Mouse (Mus musculus) frontal cortex, adult (tissue): ENCODE data around the gene Spag7.

Source experiments
- ATAC-seq: cut with Nextera tagmentation; 2 replicates; pipeline ENCODE4 v1.9.2; 2017; ENCODE audit warnings: mild to moderate bottlenecking, moderate library complexity, mixed read lengths; ENCODE audit not compliant: low TSS enrichment

The Spag7 gene

DNA sequence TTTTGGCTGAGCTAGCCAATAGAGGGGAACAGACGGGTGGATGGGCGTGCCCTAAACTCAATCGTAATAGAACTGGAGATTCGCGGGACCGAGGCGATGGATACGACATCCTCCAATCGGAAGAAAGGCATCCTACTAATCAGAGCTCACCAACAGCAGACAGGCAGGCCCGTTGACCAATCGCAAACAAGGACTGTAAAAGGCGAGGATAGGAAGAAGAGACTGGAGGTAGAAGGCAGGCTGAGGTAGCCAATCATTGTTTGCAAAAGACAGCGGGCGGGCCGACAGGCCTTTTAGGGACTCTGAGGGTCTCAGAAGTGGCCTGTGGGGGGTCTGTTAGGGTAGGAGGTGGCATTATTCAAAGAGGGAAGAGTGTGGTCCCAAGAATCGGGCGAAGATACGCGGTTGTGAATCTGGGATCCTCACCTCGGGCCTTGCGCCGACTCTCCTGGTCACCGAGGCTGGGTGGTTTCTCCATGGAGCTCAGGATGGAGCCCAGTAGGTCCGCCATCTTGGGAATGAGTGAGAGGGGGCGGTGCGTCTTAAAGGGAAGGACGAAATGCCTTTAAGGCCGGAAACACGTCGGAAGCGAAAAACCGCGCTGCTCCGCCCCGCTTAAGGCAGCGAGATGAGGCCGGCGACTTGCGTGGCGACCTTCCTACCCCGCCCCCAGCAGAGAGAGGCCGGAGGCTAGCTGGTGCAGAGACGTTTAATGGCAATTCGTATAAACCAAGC lies at the start of gene Spag7:
TSS of gene Spag7 (minus strand) at position 646 of the 735 bp plus-strand sequence.
- peak; percentile 92 for ATAC-seq

- no peak for ATAC-seq
Measured at GRCm38 (mm10) chr11:70718481-70718880, 49.3 kb upstream of the Spag7 start.

- ATAC-seq, result peak; percentile 57; the same call in 1 of the 2 replicates
Measured at GRCm38 (mm10) chr11:70715832-70716231, 46.6 kb upstream of the Spag7 start.

GRCm38 (mm10) chr11:70713222-70713621 lies 44.0 kb upstream of the Spag7 start:
- ATAC-seq, result no peak

DNA sequence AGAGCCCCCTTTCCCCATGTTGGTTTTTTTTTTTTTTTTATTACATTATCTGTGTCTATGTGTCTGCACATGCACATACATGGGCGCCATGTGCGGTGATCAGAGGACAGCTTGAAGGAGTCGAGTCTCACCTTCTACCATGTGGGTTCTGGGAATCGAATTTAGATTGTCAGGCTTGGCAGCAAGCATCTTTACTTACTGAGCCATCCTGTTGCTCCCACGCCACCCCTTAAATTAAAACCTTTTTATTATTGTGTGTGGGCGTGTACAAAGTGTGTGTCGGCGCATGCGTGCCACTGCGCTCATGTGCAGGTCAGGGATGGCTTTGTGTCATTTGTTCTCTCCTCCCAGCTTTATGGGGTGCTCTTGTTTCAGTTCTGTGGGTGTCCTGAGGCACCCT lies 41.8 kb upstream of the Spag7 start:
- ATAC-seq, result peak; percentile 38; the same call in 1 of the 2 replicates

DNA sequence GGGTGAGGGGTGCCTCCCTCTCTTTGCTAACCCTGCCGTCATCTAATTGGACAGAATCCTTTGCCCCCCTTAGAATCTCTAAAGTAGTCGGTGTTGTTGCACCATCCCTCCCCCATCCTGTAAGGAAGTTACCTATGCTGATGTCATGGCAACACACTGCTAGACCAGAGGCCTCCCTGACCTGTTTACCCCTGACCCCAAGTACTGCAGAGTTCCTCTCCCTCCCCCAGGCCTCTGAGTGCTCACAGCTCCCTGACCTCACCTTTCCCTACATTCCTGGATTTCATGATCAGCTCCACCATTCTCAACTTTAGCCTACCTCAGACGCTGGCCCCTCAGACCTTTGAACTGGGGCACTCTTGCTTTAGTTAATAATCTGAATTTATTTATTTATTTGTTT lies 36.9 kb upstream of the Spag7 start:
- ATAC-seq, result no peak

GRCm38 (mm10) chr11:70702781-70703180 lies 33.6 kb upstream of the Spag7 start:
- no peak for ATAC-seq

DNA sequence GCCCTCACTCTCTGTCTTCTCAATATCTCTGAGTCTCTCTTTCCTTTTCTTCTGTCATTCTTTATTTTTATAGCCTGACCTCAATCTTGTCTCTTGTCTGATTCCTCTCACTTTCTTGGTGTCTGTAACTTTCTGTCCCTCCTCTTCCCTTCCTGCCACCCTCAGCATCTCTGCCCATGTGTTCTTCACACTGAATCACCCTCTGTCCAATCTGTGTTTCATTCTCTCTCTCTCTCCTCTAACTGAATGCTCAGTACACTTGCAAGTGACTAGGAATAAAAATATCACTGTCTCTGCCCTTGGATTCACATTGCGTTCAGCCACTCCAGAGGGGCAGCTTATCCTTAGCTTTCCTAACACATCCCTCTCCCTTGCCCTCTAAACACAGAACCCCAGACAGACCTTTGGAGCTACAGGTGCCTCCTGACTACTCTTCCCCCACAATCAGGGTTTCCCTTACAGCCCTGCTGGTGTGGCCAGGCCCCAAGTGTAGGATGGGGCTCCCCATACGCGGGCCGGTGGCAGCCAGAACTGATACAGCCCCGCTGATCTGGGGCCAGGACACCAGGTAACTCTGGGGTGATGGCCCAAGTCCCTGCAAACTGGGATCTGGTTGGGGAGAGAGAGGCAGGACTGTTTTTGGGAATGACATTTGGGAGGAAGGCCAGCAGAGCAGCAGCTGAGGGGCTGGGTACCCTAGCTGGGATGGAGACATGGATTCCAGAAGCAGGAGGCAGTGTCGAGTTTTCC lies 32.9 kb upstream of the Spag7 start:
- peak; percentile 53; the same call in 1 of the 2 replicates for ATAC-seq

GRCm38 (mm10) chr11:70701221-70701955 lies 32.2 kb upstream of the Spag7 start:
- ATAC-seq, result no peak

GRCm38 (mm10) chr11:70700613-70701012 lies 31.4 kb upstream of the Spag7 start:
- peak; percentile 20; the same call in 1 of the 2 replicates for ATAC-seq

GRCm38 (mm10) chr11:70699722-70700556 lies 30.7 kb upstream of the Spag7 start, which contains the start of the genes Inca1 and Kif1c:
Inca1 (minus strand) TSS chr11:70700155.
Kif1c (plus strand) TSS chr11:70700548.
- ATAC-seq, result peak; percentile 87

DNA sequence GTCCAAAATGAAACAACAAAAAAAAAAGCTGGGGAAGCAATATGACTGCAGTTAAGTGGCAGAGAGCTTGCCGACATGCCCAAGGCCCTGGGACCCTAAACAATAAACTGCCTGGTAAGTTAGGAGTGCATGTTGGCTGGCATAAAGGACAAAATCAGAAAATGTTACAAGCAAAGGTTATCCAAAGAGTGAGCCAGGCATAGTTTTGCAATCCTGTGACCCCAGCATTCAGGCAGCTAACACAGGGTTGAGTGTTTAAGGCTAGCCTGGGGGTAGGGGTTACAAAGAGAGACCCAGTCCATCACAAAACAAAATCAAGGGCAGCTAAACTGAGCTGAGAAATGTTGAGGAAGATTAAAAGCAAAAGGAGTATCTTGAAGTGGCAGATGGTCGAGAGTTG lies 29.8 kb upstream of the Spag7 start:
- ATAC-seq, result no peak

DNA sequence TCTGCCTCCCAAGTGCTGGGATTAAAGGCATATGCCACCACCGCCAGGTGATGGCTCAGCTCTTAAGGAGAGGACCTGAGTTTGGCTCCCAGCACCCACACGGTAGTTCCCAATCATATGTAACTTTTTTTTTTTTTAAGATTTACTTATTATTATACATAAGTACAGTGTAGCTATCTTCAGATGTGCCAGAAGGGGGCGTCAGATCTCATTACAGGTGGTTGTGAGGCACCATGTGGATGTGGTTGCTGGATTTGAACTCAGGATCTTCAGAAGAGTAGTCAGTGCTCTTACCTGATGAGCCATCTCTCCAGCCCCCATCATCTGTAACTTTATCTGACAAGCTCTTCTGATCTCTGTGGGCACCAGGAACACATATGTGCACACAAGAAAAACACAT lies 28.2 kb upstream of the Spag7 start:
- ATAC-seq, result no peak

- peak; percentile 47; the same call in 1 of the 2 replicates for ATAC-seq
Measured at GRCm38 (mm10) chr11:70693504-70693903, 24.3 kb upstream of the Spag7 start.

DNA sequence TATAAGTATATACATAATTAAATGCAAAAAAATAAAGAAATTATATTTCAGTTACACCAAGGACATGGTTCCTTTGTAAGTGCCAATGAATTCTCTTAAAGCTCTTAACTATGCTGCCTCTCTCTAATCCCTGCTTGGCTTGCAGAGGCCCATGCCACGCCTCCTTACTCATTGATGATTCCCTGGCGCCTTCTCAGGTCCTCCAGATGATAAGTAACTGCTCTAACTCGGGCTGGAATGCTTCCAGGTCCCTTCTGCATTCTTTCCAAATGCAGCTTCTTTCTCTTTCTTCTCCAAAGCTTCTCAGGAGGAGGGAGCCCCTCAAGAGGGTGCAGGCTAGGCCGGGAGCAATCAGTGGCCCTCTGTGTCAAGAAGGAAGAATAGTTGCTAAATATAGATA lies 20.4 kb upstream of the Spag7 start:
- no peak for ATAC-seq

DNA sequence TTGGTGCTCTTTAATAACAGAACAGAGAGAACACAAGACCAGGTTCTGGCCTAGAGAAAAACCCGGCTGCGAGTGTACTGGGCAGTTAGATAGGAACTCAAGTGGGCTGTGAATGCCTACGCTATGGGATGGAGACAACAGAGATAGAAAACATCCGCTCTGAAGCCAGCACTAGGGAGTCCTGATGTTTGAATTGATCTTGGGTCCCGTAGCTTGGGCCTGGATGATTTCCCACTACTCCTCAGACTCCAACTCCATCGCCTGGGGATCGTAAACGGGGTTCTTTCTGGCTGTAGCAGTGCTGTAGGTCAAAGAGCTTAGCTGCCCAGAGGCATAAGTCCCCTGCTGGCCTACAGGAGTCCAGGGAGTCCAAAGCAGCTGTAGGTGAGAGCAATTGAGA lies 19.2 kb upstream of the Spag7 start:
- no peak for ATAC-seq

DNA sequence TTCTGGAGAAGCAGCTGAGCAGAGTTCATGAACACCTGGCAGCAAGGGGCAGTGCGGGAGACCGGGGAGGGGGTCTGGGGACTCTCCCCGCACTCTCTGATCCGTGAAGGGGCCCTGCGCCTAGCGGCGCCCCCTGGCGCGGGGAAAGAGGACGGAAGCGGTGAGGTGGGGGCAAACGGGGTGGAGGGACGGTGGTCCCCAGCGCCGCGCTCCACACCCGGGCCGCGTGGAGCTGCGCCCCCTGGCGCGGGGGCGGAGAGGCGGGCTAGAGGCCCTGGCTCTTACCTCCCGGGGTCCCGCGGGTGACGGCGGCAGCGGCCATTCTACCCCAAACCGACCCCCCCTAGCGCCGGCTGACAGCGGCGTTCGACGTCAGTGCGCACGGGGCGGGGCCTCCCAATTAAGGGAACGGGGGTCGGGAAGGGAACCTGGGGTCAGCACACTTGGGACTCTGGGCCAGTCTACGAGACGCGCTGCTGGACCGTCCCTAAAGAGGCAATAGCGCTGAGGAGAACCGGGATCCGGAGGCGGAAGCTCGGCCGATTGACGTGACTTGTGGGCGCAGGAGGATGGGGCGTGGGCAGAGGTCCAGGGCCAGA lies 18.5 kb upstream of the Spag7 start, which contains the start of gene Camta2:
TSS of gene Camta2 (minus strand) at position 505 of the 599 bp plus-strand sequence.
- peak; percentile 56 for ATAC-seq

- peak; percentile 64 for ATAC-seq
Measured at GRCm38 (mm10) chr11:70686901-70687566, 17.8 kb upstream of the Spag7 start.

GRCm38 (mm10) chr11:70683640-70684039 lies 14.4 kb upstream of the Spag7 start:
- no peak for ATAC-seq
